Mouse (Mus musculus): Measurements from ENCODE around the gene Dnm3. TPM values are rescaled to one million over a fixed set of nuclear protein-coding genes. Genes with fewer than 3 reads are reported as not detected.

Gene Dnm3
- polyA plus RNA-seq, 1 experiment from 2014 or later, result 6.5 TPM

- H3K27ac ChIP-seq (ENCODE audit: low read depth, low read length), result no peak overlapping the region; the same call in 1 of the 2 replicates
- 42% methylated on average over 9 of the region's 9 CpGs for whole genome bisulfite sequencing
- H3K4me1 ChIP-seq (ENCODE audit: control insufficient read depth, insufficient read depth, low read length), result no peaks in the 10 kb centered on the region
- H3K4me3 ChIP-seq (ENCODE audit: low read length), result no peak overlapping the region
- no peaks in the 10 kb centered on the region for H3K9me3 ChIP-seq (ENCODE audit: control insufficient read depth, low read length)
- no peak overlapping the region for H3K4me2 ChIP-seq (replicated peaks; ENCODE audit: low read depth, low read length)
- H3K36me3 ChIP-seq (ENCODE audit: control insufficient read depth, insufficient read depth, low read length), result no peaks in the 10 kb centered on the region
- no peaks in the 10 kb centered on the region for H3K27me3 ChIP-seq (ENCODE audit: control insufficient read depth, insufficient read depth, low read length)
- no peak for ATAC-seq (ENCODE audit: low FRiP score, low TSS enrichment)
- no peak overlapping the region for H3K9ac ChIP-seq (ENCODE audit: low read depth, low read length)
These were observed 393.9 kb downstream of the Dnm3 start for GRCm38 (mm10) chr1:162083886-162084478.

- no peaks in the 10 kb centered on the region for H3K27me3 ChIP-seq (ENCODE audit: control insufficient read depth, insufficient read depth, low read length)
- WGBS, result 69% methylated on average over 2 of the region's 2 CpGs
- H3K36me3 ChIP-seq (ENCODE audit: control insufficient read depth, insufficient read depth, low read length), result no peaks in the 10 kb centered on the region
- H3K27ac ChIP-seq (ENCODE audit: low read depth, low read length), result peak overlapping the region; percentile 24; the same call in 1 of the 2 replicates
- no peaks in the 10 kb centered on the region for H3K9me3 ChIP-seq (ENCODE audit: control insufficient read depth, low read length)
- H3K9ac ChIP-seq (ENCODE audit: low read depth, low read length), result no peak overlapping the region
- no peak for ATAC-seq (ENCODE audit: low FRiP score, low TSS enrichment)
- no peak overlapping the region for H3K4me2 ChIP-seq (replicated peaks; ENCODE audit: low read depth, low read length)
- no peaks in the 10 kb centered on the region for H3K4me1 ChIP-seq (ENCODE audit: control insufficient read depth, insufficient read depth, low read length)
- H3K4me3 ChIP-seq (ENCODE audit: low read length), result no peak overlapping the region
These were observed 394.5 kb downstream of the Dnm3 start for GRCm38 (mm10) chr1:162083354-162083753.

GRCm38 (mm10) chr1:162082711-162083110, 395.1 kb downstream of the Dnm3 start:
- no peak overlapping the region for H3K4me3 ChIP-seq (ENCODE audit: low read length)
- H3K9me3 ChIP-seq (ENCODE audit: control insufficient read depth, low read length), result no peaks in the 10 kb centered on the region
- WGBS, result 72% methylated on average over 7 of the region's 7 CpGs
- no peaks in the 10 kb centered on the region for H3K36me3 ChIP-seq (ENCODE audit: control insufficient read depth, insufficient read depth, low read length)
- H3K27ac ChIP-seq (ENCODE audit: low read depth, low read length), result no peak overlapping the region; the same call in 1 of the 2 replicates
- H3K4me1 ChIP-seq (ENCODE audit: control insufficient read depth, insufficient read depth, low read length), result peaks cover 4% of the 10 kb centered on the region; the same call in 1 of the 2 replicates
- H3K4me2 ChIP-seq (replicated peaks; ENCODE audit: low read depth, low read length), result no peak overlapping the region
- no peak for ATAC-seq (ENCODE audit: low FRiP score, low TSS enrichment)
- no peak overlapping the region for H3K9ac ChIP-seq (ENCODE audit: low read depth, low read length)
- no peaks in the 10 kb centered on the region for H3K27me3 ChIP-seq (ENCODE audit: control insufficient read depth, insufficient read depth, low read length)

GRCm38 (mm10) chr1:162081693-162082372, 396.0 kb downstream of the Dnm3 start:
- ATAC-seq (ENCODE audit: low FRiP score, low TSS enrichment), result no peak
- WGBS, result 92% methylated on average over 8 of the region's 8 CpGs
- Histone ChIP-seq H3K9me3 (ENCODE audit: control insufficient read depth, low read length) (no peaks in the 10 kb centered on the region), H3K4me3 (ENCODE audit: low read length) (no peak overlapping the region), H3K27me3 (ENCODE audit: control insufficient read depth, insufficient read depth, low read length) (no peaks in the 10 kb centered on the region), H3K36me3 (ENCODE audit: control insufficient read depth, insufficient read depth, low read length) (no peaks in the 10 kb centered on the region), H3K9ac (ENCODE audit: low read depth, low read length) (no peak overlapping the region), H3K27ac (ENCODE audit: low read depth, low read length) (no peak overlapping the region), H3K4me1 (ENCODE audit: control insufficient read depth, insufficient read depth, low read length) (peaks cover 9% of the 10 kb centered on the region; the same call in 1 of the 2 replicates), H3K4me2 (replicated peaks; ENCODE audit: low read depth, low read length) (no peak overlapping the region)

- no peak for ATAC-seq (ENCODE audit: low FRiP score, low TSS enrichment)
- Histone ChIP-seq H3K4me2 (replicated peaks; ENCODE audit: low read depth, low read length) (no peak overlapping the region), H3K4me3 (ENCODE audit: low read length) (no peak overlapping the region), H3K9ac (ENCODE audit: low read depth, low read length) (no peak overlapping the region), H3K36me3 (ENCODE audit: control insufficient read depth, insufficient read depth, low read length) (no peaks in the 10 kb centered on the region), H3K4me1 (ENCODE audit: control insufficient read depth, insufficient read depth, low read length) (peaks cover 18% of the 10 kb centered on the region), H3K27me3 (ENCODE audit: control insufficient read depth, insufficient read depth, low read length) (no peaks in the 10 kb centered on the region), H3K9me3 (ENCODE audit: control insufficient read depth, low read length) (no peaks in the 10 kb centered on the region), H3K27ac (ENCODE audit: low read depth, low read length) (no peak overlapping the region)
- WGBS, result 84% methylated on average over 7 of the region's 7 CpGs
These were observed 397.8 kb downstream of the Dnm3 start for GRCm38 (mm10) chr1:162079989-162080388.

- WGBS, result 64% methylated on average over 6 of the region's 6 CpGs
- no peak overlapping the region for H3K4me2 ChIP-seq (replicated peaks; ENCODE audit: low read depth, low read length)
- no peak for ATAC-seq (ENCODE audit: low FRiP score, low TSS enrichment)
- H3K9ac ChIP-seq (ENCODE audit: low read depth, low read length), result no peak overlapping the region
- H3K4me3 ChIP-seq (ENCODE audit: low read length), result no peak overlapping the region
- peak overlapping the region; percentile 79 for H3K27ac ChIP-seq (ENCODE audit: low read depth, low read length)
- H3K27me3 ChIP-seq (ENCODE audit: control insufficient read depth, insufficient read depth, low read length), result no peaks in the 10 kb centered on the region
- no peaks in the 10 kb centered on the region for H3K9me3 ChIP-seq (ENCODE audit: control insufficient read depth, low read length)
- H3K36me3 ChIP-seq (ENCODE audit: control insufficient read depth, insufficient read depth, low read length), result no peaks in the 10 kb centered on the region
- H3K4me1 ChIP-seq (ENCODE audit: control insufficient read depth, insufficient read depth, low read length), result peaks cover 18% of the 10 kb centered on the region
These were observed 400.4 kb downstream of the Dnm3 start for GRCm38 (mm10) chr1:162077454-162077853.

GRCm38 (mm10) chr1:162076581-162077001, 401.2 kb downstream of the Dnm3 start:
- Histone ChIP-seq H3K9me3 (ENCODE audit: control insufficient read depth, low read length) (no peaks in the 10 kb centered on the region), H3K4me2 (replicated peaks; ENCODE audit: low read depth, low read length) (no peak overlapping the region), H3K4me3 (ENCODE audit: low read length) (no peak overlapping the region), H3K4me1 (ENCODE audit: control insufficient read depth, insufficient read depth, low read length) (peaks cover 18% of the 10 kb centered on the region), H3K36me3 (ENCODE audit: control insufficient read depth, insufficient read depth, low read length) (no peaks in the 10 kb centered on the region), H3K9ac (ENCODE audit: low read depth, low read length) (no peak overlapping the region), H3K27me3 (ENCODE audit: control insufficient read depth, insufficient read depth, low read length) (no peaks in the 10 kb centered on the region), H3K27ac (ENCODE audit: low read depth, low read length) (peak overlapping the region; percentile 79; the same call in 1 of the 2 replicates)
- WGBS, result 11% methylated on average over 10 of the region's 10 CpGs
- peak; percentile 91 for ATAC-seq (ENCODE audit: low FRiP score, low TSS enrichment)

- H3K9me3 ChIP-seq (ENCODE audit: control insufficient read depth, low read length), result no peaks in the 10 kb centered on the region
- H3K27ac ChIP-seq (ENCODE audit: low read depth, low read length), result peak overlapping the region; percentile 88
- no peak overlapping the region for H3K9ac ChIP-seq (ENCODE audit: low read depth, low read length)
- H3K27me3 ChIP-seq (ENCODE audit: control insufficient read depth, insufficient read depth, low read length), result no peaks in the 10 kb centered on the region
- no peak overlapping the region for H3K4me3 ChIP-seq (ENCODE audit: low read length)
- H3K4me1 ChIP-seq (ENCODE audit: control insufficient read depth, insufficient read depth, low read length), result peaks cover 18% of the 10 kb centered on the region
- ATAC-seq (ENCODE audit: low FRiP score, low TSS enrichment), result no peak
- no peak overlapping the region for H3K4me2 ChIP-seq (replicated peaks; ENCODE audit: low read depth, low read length)
- H3K36me3 ChIP-seq (ENCODE audit: control insufficient read depth, insufficient read depth, low read length), result no peaks in the 10 kb centered on the region
- 57% methylated on average over 10 of the region's 10 CpGs for WGBS
These were observed 402.0 kb downstream of the Dnm3 start for GRCm38 (mm10) chr1:162075831-162076230.

- no peaks in the 10 kb centered on the region for H3K9me3 ChIP-seq (ENCODE audit: control insufficient read depth, low read length)
- H3K9ac ChIP-seq (ENCODE audit: low read depth, low read length), result no peak overlapping the region; the same call in 1 of the 2 replicates
- peak overlapping the region; percentile 88 for H3K27ac ChIP-seq (ENCODE audit: low read depth, low read length)
- no peaks in the 10 kb centered on the region for H3K27me3 ChIP-seq (ENCODE audit: control insufficient read depth, insufficient read depth, low read length)
- H3K4me2 ChIP-seq (replicated peaks; ENCODE audit: low read depth, low read length), result no peak overlapping the region
- 35% methylated on average over 4 of the region's 4 CpGs for WGBS
- peaks cover 18% of the 10 kb centered on the region for H3K4me1 ChIP-seq (ENCODE audit: control insufficient read depth, insufficient read depth, low read length)
- H3K36me3 ChIP-seq (ENCODE audit: control insufficient read depth, insufficient read depth, low read length), result no peaks in the 10 kb centered on the region
- peak; percentile 40 for ATAC-seq (ENCODE audit: low FRiP score, low TSS enrichment)
- no peak overlapping the region for H3K4me3 ChIP-seq (ENCODE audit: low read length)
These were observed 402.4 kb downstream of the Dnm3 start for GRCm38 (mm10) chr1:162075416-162075815.

All from kidney, embryonic 14.5 days (tissue).